Mouse (Mus musculus): Measurements from ENCODE around the gene Mesd. TPM values are rescaled to one million over a fixed set of nuclear protein-coding genes. Genes with fewer than 3 reads are reported as not detected.
A peak's percentile ranks its signal among the peaks of the same experiment; 100 is the strongest.

Mesd gene
- polyA plus RNA-seq, 1 experiment from 2014 or later: 83.9 TPM

DNA sequence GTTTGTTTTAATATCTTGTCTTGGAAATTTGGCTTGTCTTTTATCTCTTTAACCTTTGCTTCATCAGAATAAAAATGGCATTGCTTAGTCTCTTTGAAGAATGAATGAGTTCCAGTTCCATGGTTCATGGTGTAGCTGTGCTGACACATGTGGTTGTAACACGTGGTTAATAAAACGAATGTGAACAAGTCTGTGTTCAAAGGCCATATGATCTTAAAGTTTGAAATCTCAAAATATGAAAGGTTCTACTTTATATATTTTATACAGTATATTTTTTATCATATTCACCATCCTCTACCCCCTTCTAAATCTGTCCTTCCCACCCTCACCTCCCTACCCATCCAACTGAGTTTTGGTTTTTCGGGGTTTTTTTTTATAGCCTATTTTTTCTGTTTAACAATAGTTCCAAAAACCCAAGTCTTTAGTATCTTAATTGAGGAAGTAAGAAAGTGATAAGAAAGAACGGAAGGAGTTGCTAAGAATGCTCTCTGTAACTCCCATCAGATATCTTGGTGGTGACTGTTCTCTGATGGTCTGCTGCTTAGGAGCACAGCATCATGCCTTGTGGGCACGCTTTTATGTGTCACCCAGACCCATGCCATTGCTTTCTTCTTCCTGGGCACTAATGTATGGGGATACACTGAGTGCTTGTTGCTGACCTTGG lies 11.9 kb downstream of the Mesd start:
- ATAC-seq (ENCODE audit: extremely low read depth, insufficient number of reproducible peaks, low FRiP score, low TSS enrichment): no peak
- H3K36me3 ChIP-seq: peaks cover 61% of the 10 kb centered on the region
- no peak overlapping the region for H3K9ac ChIP-seq
- WGBS: 76% methylated on average over 5 of the region's 5 CpGs
- H3K4me1 ChIP-seq: peaks cover 29% of the 10 kb centered on the region
- no peak overlapping the region for H3K27ac ChIP-seq (replicated peaks)
- H3K9me3 ChIP-seq: no peaks in the 10 kb centered on the region
- no peak overlapping the region for H3K4me2 ChIP-seq
- no peaks in the 10 kb centered on the region for H3K27me3 ChIP-seq (replicated peaks)
- no peak overlapping the region for H3K4me3 ChIP-seq

DNA sequence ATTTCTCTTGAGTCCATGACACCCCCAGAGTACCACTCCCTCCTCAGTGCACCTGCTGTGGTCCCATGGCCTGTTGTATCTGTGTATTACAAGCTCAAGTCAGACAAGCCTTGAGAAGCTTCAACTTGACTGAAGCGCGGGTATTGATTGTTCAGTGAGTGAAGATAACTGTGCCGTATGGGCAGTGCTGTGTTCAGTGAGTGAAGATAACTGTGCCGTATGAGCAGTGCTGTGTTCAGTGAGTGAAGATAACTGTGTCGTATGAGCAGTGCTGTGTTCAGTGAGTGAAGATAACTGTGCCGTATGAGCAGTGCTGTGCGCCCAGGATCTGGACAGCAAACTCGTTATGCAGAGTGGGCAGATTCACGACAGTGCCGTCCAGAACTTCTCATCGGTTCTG lies 14.0 kb downstream of the Mesd start:
- Histone ChIP-seq H3K9me3 (no peaks in the 10 kb centered on the region), H3K4me2 (no peak overlapping the region), H3K36me3 (peaks cover 73% of the 10 kb centered on the region), H3K27ac (replicated peaks) (no peak overlapping the region), H3K4me3 (no peak overlapping the region), H3K27me3 (replicated peaks) (no peaks in the 10 kb centered on the region), H3K9ac (no peak overlapping the region), H3K4me1 (peaks cover 30% of the 10 kb centered on the region)
- 66% methylated on average over 11 of the region's 11 CpGs for WGBS
- ATAC-seq (ENCODE audit: extremely low read depth, insufficient number of reproducible peaks, low FRiP score, low TSS enrichment): no peak

DNA sequence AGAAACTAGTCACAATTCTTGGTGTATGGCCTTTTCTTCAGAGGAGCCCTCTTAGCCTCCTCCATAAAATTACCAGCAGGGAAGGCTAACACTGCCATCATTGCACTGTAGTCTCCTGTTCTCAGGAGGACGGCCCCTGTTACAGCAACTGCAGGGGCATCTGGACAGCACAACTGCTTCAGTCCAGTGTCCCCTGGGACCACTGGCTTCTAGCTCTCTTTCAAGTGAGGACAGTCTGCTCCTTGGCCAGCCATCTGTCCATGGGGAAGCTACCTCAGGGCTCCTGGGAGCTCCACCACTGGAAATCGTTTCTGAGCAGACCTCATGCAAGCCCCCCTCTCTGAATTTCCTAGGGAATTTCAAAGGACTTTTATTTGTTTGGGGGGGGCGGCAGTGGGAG lies 16.3 kb downstream of the Mesd start:
- no peak overlapping the region for H3K4me3 ChIP-seq
- H3K4me2 ChIP-seq: no peak overlapping the region
- no peak overlapping the region for H3K27ac ChIP-seq (replicated peaks)
- WGBS: 76% methylated on average over 3 of the region's 3 CpGs
- H3K9ac ChIP-seq: no peak overlapping the region
- no peaks in the 10 kb centered on the region for H3K27me3 ChIP-seq (replicated peaks)
- peaks cover 65% of the 10 kb centered on the region for H3K36me3 ChIP-seq
- H3K4me1 ChIP-seq: peaks cover 16% of the 10 kb centered on the region
- H3K9me3 ChIP-seq: no peaks in the 10 kb centered on the region
- no peak for ATAC-seq (ENCODE audit: extremely low read depth, insufficient number of reproducible peaks, low FRiP score, low TSS enrichment)

DNA sequence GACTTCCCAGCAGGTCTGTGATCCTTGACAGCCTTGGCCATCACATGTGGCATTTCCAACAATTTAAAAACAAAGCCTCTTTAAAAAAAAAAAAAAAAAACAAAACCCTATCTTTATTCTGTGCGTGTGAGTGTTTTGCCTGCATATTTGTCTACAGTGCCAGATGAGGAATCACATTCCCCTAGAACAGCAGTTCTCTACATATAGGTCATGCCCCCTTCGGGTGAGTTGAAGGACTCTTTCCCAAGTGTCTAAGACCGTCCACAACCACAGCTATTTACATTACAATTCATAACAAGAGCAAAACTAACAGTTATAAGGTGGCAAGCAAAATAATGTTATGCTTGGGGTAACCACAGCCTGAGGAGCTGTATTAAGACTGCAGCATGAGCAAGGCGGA lies 17.2 kb downstream of the Mesd start:
- H3K36me3 ChIP-seq: peaks cover 58% of the 10 kb centered on the region
- WGBS: 74% methylated on average over 4 of the region's 4 CpGs

DNA sequence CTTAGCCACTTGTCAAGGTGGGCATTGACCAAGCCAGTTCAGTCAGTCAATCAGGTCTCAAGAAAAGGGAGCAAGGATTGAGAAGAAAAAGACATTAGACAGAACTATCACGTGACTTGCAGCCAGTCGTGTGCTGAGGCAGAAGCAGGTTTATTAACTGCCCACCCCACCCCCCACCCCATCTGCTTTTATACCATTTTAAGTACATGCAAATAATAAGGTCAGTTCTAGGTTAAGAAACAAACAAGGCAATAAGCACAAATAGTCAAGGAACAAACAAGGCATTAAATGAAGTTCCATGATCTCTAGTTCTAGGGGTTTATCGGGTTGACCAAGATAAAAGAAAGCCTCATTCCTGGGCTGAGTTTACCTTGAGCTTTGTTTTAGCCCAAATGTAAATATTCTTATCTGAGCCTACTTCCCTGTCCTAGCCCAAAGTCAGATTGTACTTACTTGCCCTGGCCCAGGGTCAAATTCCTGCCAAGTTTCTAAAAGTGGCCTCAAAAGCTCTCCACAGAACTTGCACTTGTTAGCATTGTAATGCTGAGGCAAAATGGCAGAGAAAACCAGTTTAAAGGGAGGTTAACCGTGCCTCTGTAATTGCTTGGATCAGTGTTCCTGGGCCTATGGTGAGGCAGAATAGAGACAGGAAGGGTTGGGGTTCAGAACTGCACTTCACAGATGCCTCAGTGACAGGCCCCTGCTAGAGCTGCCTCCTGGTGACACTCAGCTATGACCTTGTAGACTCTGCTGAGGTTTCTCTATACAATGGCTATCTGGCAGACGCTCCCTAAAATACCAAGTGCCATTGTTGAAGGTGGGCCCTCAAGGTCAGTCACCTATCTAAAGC lies 18.3 kb downstream of the Mesd start:
- Histone ChIP-seq H3K4me3 (no peak overlapping the region), H3K4me1 (peaks cover 9% of the 10 kb centered on the region), H3K4me2 (no peak overlapping the region), H3K9me3 (peaks cover 8% of the 10 kb centered on the region; the same call in 1 of the 2 replicates), H3K36me3 (peaks cover 50% of the 10 kb centered on the region), H3K9ac (no peak overlapping the region), H3K27me3 (replicated peaks) (no peaks in the 10 kb centered on the region), H3K27ac (replicated peaks) (0 out of 2 replicates have a peak overlapping the region, but pooled peaks have one; percentile 30)
- ATAC-seq (ENCODE audit: extremely low read depth, insufficient number of reproducible peaks, low FRiP score, low TSS enrichment): no peak
- WGBS: 45% methylated on average over 5 of the region's 5 CpGs

More for the DNA sequence above, 17.2 kb downstream of the Mesd start:
- Histone ChIP-seq H3K4me1 (peaks cover 12% of the 10 kb centered on the region), H3K27ac (replicated peaks) (no peak overlapping the region), H3K4me3 (no peak overlapping the region), H3K9me3 (peaks cover 5% of the 10 kb centered on the region; the same call in 1 of the 2 replicates), H3K4me2 (no peak overlapping the region), H3K9ac (no peak overlapping the region), H3K27me3 (replicated peaks) (no peaks in the 10 kb centered on the region)
- no peak for ATAC-seq (ENCODE audit: extremely low read depth, insufficient number of reproducible peaks, low FRiP score, low TSS enrichment)

DNA sequence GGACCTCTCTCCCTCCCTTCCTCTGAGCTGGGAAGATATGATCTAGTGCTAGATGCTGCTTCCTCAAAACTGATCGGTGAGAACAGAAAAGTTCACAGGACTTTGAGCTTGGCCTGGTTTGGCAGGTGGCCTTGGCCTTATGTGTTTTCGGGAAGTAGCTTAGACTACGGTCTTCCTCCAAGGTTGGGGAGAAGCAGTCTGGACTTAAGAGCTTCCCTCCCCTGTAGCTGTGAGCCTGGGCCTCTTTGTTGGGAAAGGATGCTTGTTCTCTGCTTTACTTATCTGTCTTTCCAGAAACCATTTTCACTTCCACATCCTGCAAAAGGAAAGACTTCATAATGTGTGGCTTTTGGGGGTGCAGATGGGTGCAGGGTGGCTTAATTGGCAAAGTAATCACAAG lies 20.6 kb downstream of the Mesd start:
- 75% methylated on average over 3 of the region's 3 CpGs for WGBS
- no peak for ATAC-seq (ENCODE audit: extremely low read depth, insufficient number of reproducible peaks, low FRiP score, low TSS enrichment)

DNA sequence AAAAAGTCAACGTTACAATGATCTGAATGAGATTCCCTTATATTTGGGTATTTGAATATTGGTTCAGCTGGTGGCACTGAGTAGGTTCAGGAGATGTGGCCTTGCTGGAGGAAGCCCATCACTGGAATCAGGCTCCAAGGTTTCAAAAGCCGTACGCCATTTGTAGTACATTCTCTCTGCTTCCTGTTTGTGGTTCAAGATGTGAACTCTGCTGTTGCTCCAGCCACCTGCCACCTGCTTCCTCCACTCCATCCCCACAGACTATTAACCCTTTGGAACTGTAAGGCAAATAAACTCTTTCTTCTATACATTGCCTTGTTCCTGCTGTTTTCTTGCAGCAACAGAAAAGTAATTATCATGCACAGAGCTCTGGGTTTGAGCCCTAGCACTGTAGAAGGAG lies 27.6 kb downstream of the Mesd start:
- Histone ChIP-seq H3K4me3 (no peak overlapping the region), H3K9me3 (no peaks in the 10 kb centered on the region), H3K36me3 (no peaks in the 10 kb centered on the region), H3K4me2 (no peak overlapping the region), H3K4me1 (no peaks in the 10 kb centered on the region), H3K9ac (no peak overlapping the region), H3K27ac (replicated peaks) (no peak overlapping the region), H3K27me3 (replicated peaks) (no peaks in the 10 kb centered on the region)
- ATAC-seq (ENCODE audit: extremely low read depth, insufficient number of reproducible peaks, low FRiP score, low TSS enrichment): no peak
- 62% methylated on average over 3 of the region's 3 CpGs for WGBS

More for the DNA sequence above, 20.6 kb downstream of the Mesd start:
- Histone ChIP-seq H3K9me3 (peaks cover 8% of the 10 kb centered on the region; the same call in 1 of the 2 replicates), H3K36me3 (peaks cover 27% of the 10 kb centered on the region), H3K27ac (replicated peaks) (no peak overlapping the region), H3K9ac (no peak overlapping the region), H3K4me3 (no peak overlapping the region), H3K4me2 (no peak overlapping the region), H3K27me3 (replicated peaks) (no peaks in the 10 kb centered on the region), H3K4me1 (peaks cover 9% of the 10 kb centered on the region)

DNA sequence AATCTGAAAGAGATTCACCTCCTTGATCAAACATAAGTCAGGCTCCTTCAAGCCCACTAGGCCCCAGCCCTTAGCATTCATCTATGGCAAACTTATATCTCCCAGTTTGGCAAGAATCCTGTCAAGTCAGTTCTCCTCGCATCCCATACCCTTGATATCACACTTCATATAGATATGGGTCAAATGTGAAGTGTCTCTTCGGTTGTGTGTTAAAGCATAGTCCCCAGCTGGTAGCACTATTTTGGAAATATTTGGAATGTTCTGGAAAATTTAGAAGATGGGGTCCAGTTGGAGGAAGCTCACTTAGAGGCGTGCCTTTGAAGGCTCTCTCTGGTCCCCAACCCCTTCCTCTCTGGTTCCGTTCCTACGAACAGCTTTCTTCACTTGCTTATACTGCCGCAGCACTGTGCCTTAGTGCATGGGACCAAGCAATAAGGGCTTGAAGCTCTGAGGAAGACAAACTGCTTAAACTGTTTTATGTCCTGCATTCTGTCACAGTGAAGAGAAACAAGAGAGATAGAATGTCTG lies 29.2 kb downstream of the Mesd start:
- Histone ChIP-seq H3K27me3 (replicated peaks) (no peaks in the 10 kb centered on the region), H3K4me2 (no peak overlapping the region), H3K27ac (replicated peaks) (no peak overlapping the region), H3K4me3 (no peak overlapping the region), H3K36me3 (no peaks in the 10 kb centered on the region), H3K9me3 (no peaks in the 10 kb centered on the region), H3K4me1 (no peaks in the 10 kb centered on the region), H3K9ac (no peak overlapping the region)
- no peak for ATAC-seq (ENCODE audit: extremely low read depth, insufficient number of reproducible peaks, low FRiP score, low TSS enrichment)
- 79% methylated on average over 6 of the region's 6 CpGs for WGBS

DNA sequence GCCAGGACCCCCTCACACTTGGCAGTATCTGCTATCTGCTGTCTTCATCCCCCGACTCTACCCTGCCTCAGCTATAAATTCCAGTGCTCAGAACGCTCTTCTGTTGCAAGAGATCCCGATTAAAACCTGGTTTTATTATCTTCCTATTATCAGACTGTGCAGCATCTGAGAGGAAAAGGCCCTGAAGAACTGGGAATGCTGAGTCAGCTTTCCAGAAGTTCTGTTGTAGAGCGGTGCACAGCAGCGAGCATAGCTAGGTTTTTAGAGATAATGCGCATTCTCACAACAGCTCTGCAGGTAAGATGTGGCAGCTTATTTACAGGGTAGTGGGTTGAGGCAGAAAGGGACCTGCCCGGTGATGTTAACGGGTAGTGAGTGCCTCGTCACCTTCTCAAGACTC lies 29.7 kb downstream of the Mesd start:
- WGBS: 63% methylated on average over 9 of the region's 9 CpGs
- H3K9ac ChIP-seq: no peak overlapping the region

DNA sequence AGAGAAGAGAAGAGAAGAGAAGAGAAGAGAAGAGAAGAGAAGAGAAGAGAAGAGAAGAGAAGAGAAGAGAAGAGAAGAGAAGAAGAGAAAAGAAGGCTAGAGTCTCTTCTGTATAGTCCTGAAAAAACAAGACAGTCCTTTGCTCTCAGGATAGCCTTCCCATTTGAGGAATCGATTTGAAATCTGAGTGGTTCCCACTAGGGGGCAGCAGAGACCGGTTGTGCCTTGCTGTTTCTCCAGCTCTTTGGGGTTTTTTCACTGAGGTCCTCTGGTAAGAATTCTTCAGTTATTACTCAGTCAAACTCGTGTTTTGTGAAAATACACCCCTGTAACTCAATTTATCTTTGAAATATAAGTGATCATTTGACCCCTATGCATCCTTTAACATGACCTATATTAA lies 30.3 kb downstream of the Mesd start:
- under 1% methylated on average over 3 of the region's 3 CpGs for WGBS
- ATAC-seq (ENCODE audit: extremely low read depth, insufficient number of reproducible peaks, low FRiP score, low TSS enrichment): no peak
- Histone ChIP-seq H3K27me3 (replicated peaks) (no peaks in the 10 kb centered on the region), H3K9me3 (no peaks in the 10 kb centered on the region), H3K4me1 (no peaks in the 10 kb centered on the region; the same call in 1 of the 2 replicates), H3K9ac (no peak overlapping the region), H3K27ac (replicated peaks) (no peak overlapping the region), H3K4me2 (no peak overlapping the region), H3K4me3 (no peak overlapping the region), H3K36me3 (no peaks in the 10 kb centered on the region)

More for the DNA sequence above, 29.7 kb downstream of the Mesd start:
- no peaks in the 10 kb centered on the region for H3K36me3 ChIP-seq
- no peaks in the 10 kb centered on the region for H3K9me3 ChIP-seq
- H3K27ac ChIP-seq (replicated peaks): no peak overlapping the region
- no peak for ATAC-seq (ENCODE audit: extremely low read depth, insufficient number of reproducible peaks, low FRiP score, low TSS enrichment)
- H3K27me3 ChIP-seq (replicated peaks): no peaks in the 10 kb centered on the region
- no peaks in the 10 kb centered on the region for H3K4me1 ChIP-seq
- H3K4me3 ChIP-seq: no peak overlapping the region
- no peak overlapping the region for H3K4me2 ChIP-seq

DNA sequence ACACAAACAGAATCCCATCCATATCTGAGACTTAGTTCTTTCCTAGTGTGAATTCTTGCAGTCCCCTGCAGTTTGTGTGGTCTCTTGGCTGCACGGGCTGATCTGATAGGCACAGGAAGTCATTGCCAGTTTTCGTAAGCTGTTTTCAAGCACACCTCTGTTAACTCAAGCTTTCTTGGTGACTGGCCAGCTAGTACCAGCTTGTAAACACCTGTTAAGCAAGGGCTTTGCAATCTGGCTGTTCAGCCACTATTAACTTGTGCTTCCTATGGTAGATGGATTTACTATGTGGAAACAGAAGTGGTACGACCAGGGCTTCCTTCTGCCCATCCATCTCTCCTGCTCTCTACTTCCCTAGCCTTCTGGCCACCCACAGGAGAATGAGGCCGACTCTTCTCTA lies 36.0 kb downstream of the Mesd start:
- Histone ChIP-seq H3K9ac (no peak overlapping the region), H3K27ac (replicated peaks) (no peak overlapping the region), H3K27me3 (replicated peaks) (no peaks in the 10 kb centered on the region), H3K36me3 (no peaks in the 10 kb centered on the region), H3K4me2 (no peak overlapping the region), H3K9me3 (no peaks in the 10 kb centered on the region), H3K4me1 (peaks cover 3% of the 10 kb centered on the region; the same call in 1 of the 2 replicates), H3K4me3 (no peak overlapping the region)
- ATAC-seq (ENCODE audit: extremely low read depth, insufficient number of reproducible peaks, low FRiP score, low TSS enrichment): no peak
- WGBS: 47% methylated on average over 4 of the region's 4 CpGs

Data from heart, embryonic 13.5 days (tissue).